Mouse (Mus musculus): ENCODE results near the gene Gm20696. TPM values are rescaled to one million over a fixed set of nuclear protein-coding genes. Genes with fewer than 3 reads are reported as not detected.

Gene Gm20696
- polyA plus RNA-seq, 1 experiment from 2014 or later: 4.4 TPM

GRCm38 (mm10) chr6:99617867-99618266, 48.7 kb downstream of the Gm20696 start:
- H3K9ac ChIP-seq: no peak overlapping the region
- no peak overlapping the region for H3K4me3 ChIP-seq
- H3K27me3 ChIP-seq: peaks cover 15% of the 10 kb centered on the region
- WGBS: 76% methylated on average over 7 of the region's 7 CpGs
- H3K4me2 ChIP-seq (replicated peaks): no peak overlapping the region
- ATAC-seq (ENCODE audit: low FRiP score): no peak
- peaks cover 23% of the 10 kb centered on the region for H3K4me1 ChIP-seq
- H3K36me3 ChIP-seq: no peaks in the 10 kb centered on the region
- no peaks in the 10 kb centered on the region for H3K9me3 ChIP-seq (replicated peaks)
- no peak overlapping the region for H3K27ac ChIP-seq

- Histone ChIP-seq H3K27me3 (peaks cover 20% of the 10 kb centered on the region), H3K27ac (no peak overlapping the region), H3K4me1 (peaks cover 21% of the 10 kb centered on the region), H3K4me2 (replicated peaks) (no peak overlapping the region), H3K4me3 (no peak overlapping the region), H3K9me3 (replicated peaks) (no peaks in the 10 kb centered on the region), H3K36me3 (no peaks in the 10 kb centered on the region), H3K9ac (no peak overlapping the region)
- 78% methylated on average over 1 of the region's 1 CpGs for WGBS
- ATAC-seq (ENCODE audit: low FRiP score): no peak
Observed at GRCm38 (mm10) chr6:99617415-99617814, 49.2 kb downstream of the Gm20696 start.

- Histone ChIP-seq H3K4me2 (replicated peaks) (peak overlapping the region; percentile 19; the same call in 1 of the 2 replicates), H3K4me1 (peaks cover 25% of the 10 kb centered on the region), H3K27ac (no peak overlapping the region), H3K9ac (no peak overlapping the region), H3K36me3 (no peaks in the 10 kb centered on the region), H3K27me3 (peaks cover 21% of the 10 kb centered on the region), H3K4me3 (no peak overlapping the region), H3K9me3 (replicated peaks) (no peaks in the 10 kb centered on the region)
- 11% methylated on average over 10 of the region's 10 CpGs for WGBS
- no peak for ATAC-seq (ENCODE audit: low FRiP score)
Observed at GRCm38 (mm10) chr6:99615272-99615751, 51.3 kb downstream of the Gm20696 start.

GRCm38 (mm10) chr6:99614566-99615271, 51.9 kb downstream of the Gm20696 start:
- no peaks in the 10 kb centered on the region for H3K36me3 ChIP-seq
- H3K4me3 ChIP-seq: no peak overlapping the region
- peak overlapping the region; percentile 19; the same call in 1 of the 2 replicates for H3K4me2 ChIP-seq (replicated peaks)
- no peak overlapping the region for H3K27ac ChIP-seq
- H3K9me3 ChIP-seq (replicated peaks): no peaks in the 10 kb centered on the region
- 59% methylated on average over 17 of the region's 17 CpGs for WGBS
- H3K4me1 ChIP-seq: peaks cover 25% of the 10 kb centered on the region
- peaks cover 21% of the 10 kb centered on the region for H3K27me3 ChIP-seq
- ATAC-seq (ENCODE audit: low FRiP score): no peak
- no peak overlapping the region for H3K9ac ChIP-seq

GRCm38 (mm10) chr6:99611866-99612265, 54.7 kb downstream of the Gm20696 start:
- Histone ChIP-seq H3K4me2 (replicated peaks) (no peak overlapping the region), H3K9ac (no peak overlapping the region), H3K36me3 (no peaks in the 10 kb centered on the region), H3K27ac (no peak overlapping the region), H3K4me3 (no peak overlapping the region), H3K4me1 (peaks cover 25% of the 10 kb centered on the region), H3K27me3 (peaks cover 21% of the 10 kb centered on the region), H3K9me3 (replicated peaks) (no peaks in the 10 kb centered on the region)
- ATAC-seq (ENCODE audit: low FRiP score): no peak
- WGBS: 53% methylated on average over 6 of the region's 6 CpGs

- 45% methylated on average over 14 of the region's 14 CpGs for WGBS
- no peak overlapping the region for H3K9ac ChIP-seq
- H3K4me3 ChIP-seq: no peak overlapping the region
- no peaks in the 10 kb centered on the region for H3K36me3 ChIP-seq
- H3K27me3 ChIP-seq: peaks cover 21% of the 10 kb centered on the region
- no peaks in the 10 kb centered on the region for H3K9me3 ChIP-seq (replicated peaks)
- no peak for ATAC-seq (ENCODE audit: low FRiP score)
- H3K27ac ChIP-seq: no peak overlapping the region
- peaks cover 23% of the 10 kb centered on the region for H3K4me1 ChIP-seq
- H3K4me2 ChIP-seq (replicated peaks): peak overlapping the region; percentile 15; the same call in 1 of the 2 replicates
Observed at GRCm38 (mm10) chr6:99610454-99611427, 55.9 kb downstream of the Gm20696 start.

- 53% methylated on average over 7 of the region's 7 CpGs for WGBS
- no peak for ATAC-seq (ENCODE audit: low FRiP score)
- Histone ChIP-seq H3K4me1 (peaks cover 7% of the 10 kb centered on the region), H3K4me2 (replicated peaks) (no peak overlapping the region), H3K9me3 (replicated peaks) (no peaks in the 10 kb centered on the region), H3K27ac (no peak overlapping the region), H3K36me3 (no peaks in the 10 kb centered on the region), H3K27me3 (peaks cover 6% of the 10 kb centered on the region), H3K4me3 (no peak overlapping the region), H3K9ac (no peak overlapping the region)
Observed at GRCm38 (mm10) chr6:99606079-99606478, 60.5 kb downstream of the Gm20696 start.

GRCm38 (mm10) chr6:99604758-99605157, 61.8 kb downstream of the Gm20696 start:
- no peak overlapping the region for H3K27ac ChIP-seq
- no peak overlapping the region for H3K4me3 ChIP-seq
- ATAC-seq (ENCODE audit: low FRiP score): no peak
- 80% methylated on average over 2 of the region's 2 CpGs for WGBS
- no peak overlapping the region for H3K4me2 ChIP-seq (replicated peaks)
- H3K36me3 ChIP-seq: no peaks in the 10 kb centered on the region
- H3K27me3 ChIP-seq: peaks cover 9% of the 10 kb centered on the region
- peaks cover under 1% of the 10 kb centered on the region for H3K4me1 ChIP-seq
- H3K9ac ChIP-seq: no peak overlapping the region
- no peaks in the 10 kb centered on the region for H3K9me3 ChIP-seq (replicated peaks)

GRCm38 (mm10) chr6:99602434-99602833, 64.2 kb downstream of the Gm20696 start:
- Histone ChIP-seq H3K9me3 (replicated peaks) (no peaks in the 10 kb centered on the region), H3K4me2 (replicated peaks) (no peak overlapping the region), H3K27ac (no peak overlapping the region), H3K4me1 (peaks cover 10% of the 10 kb centered on the region), H3K4me3 (no peak overlapping the region), H3K36me3 (no peaks in the 10 kb centered on the region), H3K27me3 (peaks cover 10% of the 10 kb centered on the region), H3K9ac (no peak overlapping the region)
- ATAC-seq (ENCODE audit: low FRiP score): no peak
- 91% methylated on average over 7 of the region's 7 CpGs for WGBS

- ATAC-seq (ENCODE audit: low FRiP score): no peak
- H3K9ac ChIP-seq: no peak overlapping the region
Observed at GRCm38 (mm10) chr6:99600886-99601285, 65.7 kb downstream of the Gm20696 start.

GRCm38 (mm10) chr6:99600168-99600793, 66.3 kb downstream of the Gm20696 start:
- Histone ChIP-seq H3K9ac (no peak overlapping the region), H3K27me3 (peaks cover 14% of the 10 kb centered on the region), H3K9me3 (replicated peaks) (no peaks in the 10 kb centered on the region), H3K36me3 (no peaks in the 10 kb centered on the region), H3K27ac (no peak overlapping the region), H3K4me3 (no peak overlapping the region), H3K4me2 (replicated peaks) (peak overlapping the region; percentile 34; the same call in 1 of the 2 replicates), H3K4me1 (peaks cover 10% of the 10 kb centered on the region)
- WGBS: 32% methylated on average over 10 of the region's 10 CpGs
- ATAC-seq (ENCODE audit: low FRiP score): peak; percentile 62; the same call in 1 of the 2 replicates

More at GRCm38 (mm10) chr6:99600886-99601285, 65.7 kb downstream of the Gm20696 start:
- Histone ChIP-seq H3K27ac (no peak overlapping the region), H3K4me3 (no peak overlapping the region), H3K4me2 (replicated peaks) (no peak overlapping the region), H3K4me1 (peaks cover 10% of the 10 kb centered on the region), H3K27me3 (peaks cover 14% of the 10 kb centered on the region), H3K36me3 (no peaks in the 10 kb centered on the region), H3K9me3 (replicated peaks) (no peaks in the 10 kb centered on the region)
- WGBS: 78% methylated on average over 8 of the region's 8 CpGs

- Histone ChIP-seq H3K9me3 (replicated peaks) (no peaks in the 10 kb centered on the region), H3K4me1 (peaks cover 10% of the 10 kb centered on the region), H3K9ac (peak overlapping the region; percentile 47), H3K27me3 (peaks cover 14% of the 10 kb centered on the region), H3K4me3 (no peak overlapping the region), H3K4me2 (replicated peaks) (peak overlapping the region; percentile 34), H3K27ac (peak overlapping the region; percentile 60; the same call in 1 of the 2 replicates), H3K36me3 (no peaks in the 10 kb centered on the region)
- ATAC-seq (ENCODE audit: low FRiP score): peak; percentile 59
- 11% methylated on average over 8 of the region's 8 CpGs for WGBS
Observed at GRCm38 (mm10) chr6:99599651-99600050, 66.9 kb downstream of the Gm20696 start.

Data from hindbrain, embryonic 12.5 days (tissue).